ENCODE assay signal across 9 mouse cellular contexts in the genomic region with DNA sequence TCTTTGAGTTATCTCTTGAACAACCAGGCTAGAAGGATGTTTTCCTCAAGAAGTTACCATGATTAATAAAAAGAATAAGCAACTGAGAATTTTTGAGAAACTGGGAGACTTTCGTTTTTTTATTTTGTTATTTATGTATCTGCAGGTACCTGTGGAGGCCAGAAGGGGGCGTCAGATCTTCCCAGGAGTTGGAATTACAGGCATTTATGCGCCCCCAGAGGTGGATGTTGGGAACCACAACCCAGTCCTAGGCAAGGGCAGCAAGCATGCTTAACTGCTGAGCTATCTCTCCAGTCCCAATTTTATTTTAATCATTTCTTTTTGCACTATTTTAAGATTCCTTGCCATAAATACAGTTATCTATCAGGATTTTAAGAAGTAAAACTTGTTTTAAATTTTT.
DNase-seq lines count a peak whose midpoint lies in the region; ATAC-seq and TF ChIP-seq lines count a peak whose summit lies in the region.
"Had no signal": no experiment of that assay in that cellular context is flagged by ENCODE, and none has a peak within 500 bp of the region (broad histone marks: within the 10 kb centered on the region; RNA-seq: fewer than 3 reads in every experiment).

No protein-coding gene starts in this region.

- no peak overlapping the region for H3K4me3 ChIP-seq in midbrain, postnatal 0 days (ENCODE audit: low read depth, low read length)
- H3K4me3 ChIP-seq in midbrain, embryonic 16.5 days (ENCODE audit: low read depth, low read length): no peak overlapping the region
- no peak overlapping the region for H3K4me3 ChIP-seq in liver, postnatal 0 days (ENCODE audit: low read depth, low read length)
- H3K4me3 ChIP-seq: neural tube, embryonic 13.5 days had no signal

- no peak overlapping the region for H3K9ac ChIP-seq in midbrain, postnatal 0 days (replicated peaks; ENCODE audit: low read length, poor library complexity, severe bottlenecking)
- no peak overlapping the region for H3K9ac ChIP-seq in midbrain, embryonic 16.5 days (ENCODE audit: low read depth, low read length)
- no peak overlapping the region for H3K9ac ChIP-seq in liver, postnatal 0 days (replicated peaks)
- H3K9ac ChIP-seq: neural tube, embryonic 13.5 days had no signal

- WGBS in midbrain, postnatal 0 days: 28% methylated on average over 3 of the region's 3 CpGs
- WGBS in midbrain, embryonic 16.5 days: 28% methylated on average over 3 of the region's 3 CpGs
- 16% methylated on average over 3 of the region's 3 CpGs for WGBS in liver, postnatal 0 days (ENCODE audit: insufficient replicate concordance)

- H3K27ac ChIP-seq in midbrain, postnatal 0 days (ENCODE audit: low read depth, low read length): no peak overlapping the region
- H3K27ac ChIP-seq in midbrain, embryonic 16.5 days (ENCODE audit: low read length): no peak overlapping the region
- no peak overlapping the region for H3K27ac ChIP-seq in liver, postnatal 0 days (ENCODE audit: low read depth)
- H3K27ac ChIP-seq: neural tube, embryonic 13.5 days had no signal

- no peaks in the 10 kb centered on the region for H3K9me3 ChIP-seq in midbrain, postnatal 0 days (ENCODE audit: low read length)
- no peaks in the 10 kb centered on the region for H3K9me3 ChIP-seq in midbrain, embryonic 16.5 days (replicated peaks; ENCODE audit: control insufficient read depth, low read length, poor library complexity, severe bottlenecking)
- no peaks in the 10 kb centered on the region for H3K9me3 ChIP-seq in liver, postnatal 0 days (ENCODE audit: low read length)
- H3K9me3 ChIP-seq: neural tube, embryonic 13.5 days had no signal

- no peak for ATAC-seq in midbrain, postnatal 0 days (ENCODE audit: low FRiP score)
- no peak for ATAC-seq in midbrain, embryonic 16.5 days
- no peak for ATAC-seq in liver, postnatal 0 days

- no peaks in the 10 kb centered on the region for H3K36me3 ChIP-seq in midbrain, postnatal 0 days (ENCODE audit: insufficient read depth, low read length)
- no peaks in the 10 kb centered on the region for H3K36me3 ChIP-seq in midbrain, embryonic 16.5 days (ENCODE audit: control insufficient read depth, insufficient read depth, low read length)
- H3K36me3 ChIP-seq in liver, postnatal 0 days (replicated peaks; ENCODE audit: insufficient read depth, low read length): no peaks in the 10 kb centered on the region
- H3K36me3 ChIP-seq: neural tube, embryonic 13.5 days had no signal

- no peaks in the 10 kb centered on the region for H3K27me3 ChIP-seq in midbrain, postnatal 0 days (ENCODE audit: insufficient read depth, low read length)
- no peaks in the 10 kb centered on the region for H3K27me3 ChIP-seq in midbrain, embryonic 16.5 days (ENCODE audit: control insufficient read depth, insufficient read depth, low read depth, low read length)
- H3K27me3 ChIP-seq in liver, postnatal 0 days (ENCODE audit: insufficient read depth, low read length): no peaks in the 10 kb centered on the region
- H3K27me3 ChIP-seq: neural tube, embryonic 13.5 days had no signal

- H3K4me2 ChIP-seq in midbrain, postnatal 0 days (ENCODE audit: low read depth, low read length, poor library complexity, severe bottlenecking): no peak overlapping the region
- H3K4me2 ChIP-seq in midbrain, embryonic 16.5 days (ENCODE audit: low read length): no peak overlapping the region
- no peak overlapping the region for H3K4me2 ChIP-seq in liver, postnatal 0 days (ENCODE audit: low read depth, low read length)
- H3K4me2 ChIP-seq: neural tube, embryonic 13.5 days had no signal

- peak; percentile 2 for DNase-seq in gastrocnemius, adult 18-20 months (ENCODE audit: low spot score)
- DNase-seq in gastrocnemius, adult 8-10 months (ENCODE audit: low spot score in 2 of 2): no peak
- no peak for DNase-seq in midbrain, postnatal 0 days (ENCODE audit: low spot score)
- peak; percentile 9 for DNase-seq in c-Kit-positive CD71-positive TER-119-positive erythroid progenitor cells, embryonic 14.5 days (ENCODE audit: low spot score)
- DNase-seq in liver, postnatal 0 days: peak; percentile 24
- DNase-seq in thymus, postnatal 4 days: peak; percentile 47
- no peak for DNase-seq in cerebellum, adult 9-10 months

- TF ChIP-seq CTCF in midbrain, postnatal 0 days (IDR thresholded peaks at IDR 0.05): peak; percentile 63
- peak; percentile 52 for TF ChIP-seq CTCF in liver, postnatal 0 days (IDR thresholded peaks at IDR 0.05; ENCODE audit: low read depth)

- TF ChIP-seq EP300 in liver, postnatal 0 days (IDR thresholded peaks at IDR 0.05; ENCODE audit: low read depth): no peak

- no peaks in the 10 kb centered on the region for H3K4me1 ChIP-seq in midbrain, postnatal 0 days (ENCODE audit: insufficient read depth, low read length)
- no peaks in the 10 kb centered on the region for H3K4me1 ChIP-seq in midbrain, embryonic 16.5 days (ENCODE audit: control insufficient read depth, insufficient read depth, low read length)
- no peaks in the 10 kb centered on the region for H3K4me1 ChIP-seq in liver, postnatal 0 days (ENCODE audit: insufficient read depth)
- H3K4me1 ChIP-seq: neural tube, embryonic 13.5 days had no signal

Comparison
In these comparisons a context has a peak if more than half of its experiments do, and no peak if none do; other contexts are left out.
1. DNase-seq: peak in gastrocnemius, adult 18-20 months (single experiment), c-Kit-positive CD71-positive TER-119-positive erythroid progenitor cells, embryonic 14.5 days (single experiment), liver, postnatal 0 days (single experiment) and thymus, postnatal 4 days (single experiment); none in gastrocnemius, adult 8-10 months (0 of 2), midbrain, postnatal 0 days (single experiment) and cerebellum, adult 9-10 months (single experiment).